Mouse (Mus musculus): ENCODE data around the gene Art3.

DNA sequence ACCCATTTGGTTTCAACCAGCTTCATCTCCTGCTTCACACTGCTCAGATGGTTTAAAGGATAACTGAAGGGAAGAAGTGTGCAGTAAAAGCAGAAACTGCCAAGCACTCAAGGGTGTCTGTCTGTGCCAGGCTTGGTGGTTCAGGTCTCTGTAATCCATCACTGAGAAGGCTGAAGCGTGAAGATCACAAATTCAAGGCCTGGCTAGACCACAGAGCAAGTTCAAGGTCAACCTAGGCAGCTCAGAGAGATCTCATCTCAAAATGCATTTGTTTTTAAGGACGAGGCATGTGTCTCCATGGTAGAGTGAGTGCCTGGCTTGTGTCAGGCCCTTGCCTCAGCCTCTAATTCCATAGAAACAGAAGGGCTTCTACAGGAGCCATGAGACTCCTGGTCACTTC is 113.4 kb downstream of the Art3 start:
- no peak for TF ChIP-seq CTCF (IDR thresholded peaks at IDR 0.05; ENCODE audit: low read depth)
- TF ChIP-seq EP300 (optimal IDR thresholded peaks at IDR 0.05), result no peak

Measured in stomach, postnatal 0 days (tissue).